Mouse (Mus musculus): ENCODE data around the gene Spef1.

DNA sequence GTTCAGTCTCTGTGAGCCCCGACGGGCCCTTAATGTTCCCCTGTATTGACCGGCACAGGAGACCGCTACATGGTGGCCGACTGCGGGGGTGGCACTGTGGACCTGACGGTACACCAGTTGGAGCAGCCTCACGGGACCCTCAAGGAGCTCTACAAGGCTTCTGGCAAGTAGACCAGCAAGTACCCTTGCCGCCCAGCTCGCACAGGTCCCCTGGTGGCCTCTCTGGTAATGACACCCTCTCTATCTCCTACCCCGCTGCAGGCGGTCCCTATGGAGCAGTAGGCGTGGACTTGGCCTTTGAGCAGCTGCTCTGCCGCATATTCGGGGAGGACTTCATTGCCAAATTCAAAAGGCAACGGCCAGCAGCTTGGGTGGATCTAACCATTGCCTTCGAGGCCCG, 44.5 kb downstream of the Spef1 start:
- TF ChIP-seq CTCF (IDR thresholded peaks at IDR 0.05; ENCODE audit: borderline replicate concordance, insufficient read depth, low read depth, low read length), result peak; percentile 51
- no peak for TF ChIP-seq POLR2A (IDR thresholded peaks at IDR 0.05; ENCODE audit: borderline replicate concordance, insufficient read depth, low read length)

Measured in cerebellum, adult 2 months (tissue).